Mouse (Mus musculus) E14TG2a.4 (cell line): ENCODE results near the gene Acvr1b.
A peak's percentile ranks its signal among the peaks of the same experiment; 100 is the strongest.

Source experiments
- H3K27me3 ChIP-seq: 2 replicates; pipeline ENCODE4 v1.6.1; 2014; ENCODE audit warnings: low read length, control low read depth; ENCODE audit not compliant: insufficient read depth
- H3K36me3 ChIP-seq: 2 replicates; pipeline ENCODE4 v1.6.1; 2014; ENCODE audit warnings: low read length, control low read depth; ENCODE audit not compliant: insufficient read depth
- H3K4me1 ChIP-seq: replicated peaks from 2 replicates; pipeline ENCODE4 v1.6.1; 2014; ENCODE audit warnings: low read depth, low read length, control low read depth
- H3K4me3 ChIP-seq: replicated peaks from 2 replicates; pipeline ENCODE4 v1.5.1; 2014; ENCODE audit warnings: mild to moderate bottlenecking, low read length
- H3K9me3 ChIP-seq: 2 replicates; pipeline ENCODE4 v1.6.1; 2014; ENCODE audit warnings: low read length, control low read depth
- CTCF ChIP-seq: conservative IDR thresholded peaks from 2 replicates; pipeline ENCODE4 v1.5.1; 2014; ENCODE audit warnings: low read length
- NANOG ChIP-seq: IDR thresholded peaks from 2 replicates; pipeline ENCODE4 v1.6.1; 2014; ENCODE audit warnings: borderline replicate concordance, low read length, mixed read lengths
- POU5F1 ChIP-seq: IDR thresholded peaks from 2 replicates; pipeline ENCODE4 v1.6.1; 2014; ENCODE audit warnings: low read length, borderline replicate concordance

The Acvr1b gene

DNA sequence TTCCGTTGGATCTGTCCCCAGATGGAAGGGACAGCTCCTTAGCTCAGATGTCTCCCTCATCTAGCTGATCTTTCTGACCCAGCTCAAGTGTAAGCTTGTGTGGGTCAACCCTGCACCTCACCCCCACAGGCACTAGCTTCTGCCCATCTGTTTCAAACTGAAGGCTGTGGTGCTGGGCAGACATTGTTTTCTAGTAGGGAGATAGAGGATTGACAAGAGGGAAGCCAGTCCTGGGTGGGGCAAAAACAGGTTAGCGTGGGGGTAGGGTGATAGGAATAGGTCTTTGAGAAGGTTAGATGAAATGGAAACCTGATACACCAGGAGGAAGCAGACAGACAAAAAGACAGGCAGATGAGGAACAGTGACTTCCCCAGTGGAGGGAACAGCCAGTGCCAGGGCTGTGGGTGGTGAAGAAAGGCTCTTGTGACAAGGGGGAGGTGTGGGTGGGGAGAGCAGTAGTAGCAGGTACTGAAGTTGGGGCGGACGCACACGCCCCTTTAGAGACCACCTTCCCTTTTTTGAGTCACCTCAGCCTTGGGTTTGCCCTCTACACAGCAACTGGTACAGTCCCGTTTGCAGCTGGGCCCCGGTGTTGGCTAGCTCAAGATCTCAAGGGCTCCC, 82.1 kb downstream of the Acvr1b start:
- H3K36me3 ChIP-seq, result peaks cover 25% of the 10 kb centered on the region
- H3K4me3 ChIP-seq, result peak overlapping the region; percentile 21
- H3K9me3 ChIP-seq, result no peaks in the 10 kb centered on the region
- H3K27me3 ChIP-seq, result no peaks in the 10 kb centered on the region
- H3K4me1 ChIP-seq, result peaks cover 77% of the 10 kb centered on the region
- TF ChIP-seq NANOG, result no peak
- TF ChIP-seq POU5F1, result no peak
- no peak for TF ChIP-seq CTCF

DNA sequence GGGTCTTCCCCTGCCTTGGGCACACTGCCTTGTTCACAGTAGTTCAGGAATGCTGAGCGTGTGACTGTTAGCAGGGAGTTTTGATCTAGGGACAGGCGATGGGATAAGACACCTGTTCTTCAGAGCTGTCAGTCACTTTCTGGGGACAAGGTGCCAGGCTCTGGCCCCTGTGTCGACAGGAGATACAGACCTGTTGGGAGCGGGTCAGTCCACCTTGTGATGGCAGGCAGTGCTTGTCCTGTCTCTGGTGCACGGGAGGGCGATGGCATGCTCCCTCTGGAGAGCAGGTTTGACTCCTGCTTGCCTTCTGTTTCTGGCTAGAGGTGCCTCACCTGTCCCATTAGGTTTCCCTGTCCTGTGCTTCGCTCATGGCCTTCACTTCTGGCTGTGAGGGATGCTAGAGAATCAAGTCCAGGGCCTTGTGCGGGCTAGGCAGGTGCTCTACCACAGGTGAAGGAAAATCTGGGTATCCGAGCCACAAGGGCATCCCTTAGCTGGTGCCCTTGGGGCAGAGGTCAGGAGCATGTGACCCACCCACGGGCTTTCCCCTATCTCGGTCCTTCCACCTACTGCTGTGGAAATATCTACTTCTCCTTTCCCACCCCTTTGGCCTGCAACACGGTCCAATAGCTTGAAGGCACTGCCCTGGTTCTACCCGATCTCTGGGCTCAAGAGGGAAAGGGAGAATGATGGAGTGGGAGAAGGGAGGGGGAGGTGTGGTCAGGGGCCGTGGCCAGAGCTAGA, 82.8 kb downstream of the Acvr1b start:
- no peaks in the 10 kb centered on the region for H3K9me3 ChIP-seq
- peaks cover 81% of the 10 kb centered on the region for H3K4me1 ChIP-seq
- H3K4me3 ChIP-seq, result peak overlapping the region; percentile 21; the same call in 1 of the 2 replicates
- no peaks in the 10 kb centered on the region for H3K27me3 ChIP-seq
- H3K36me3 ChIP-seq, result peaks cover 32% of the 10 kb centered on the region
- TF ChIP-seq POU5F1 (no peak), NANOG (no peak), CTCF (no peak)

DNA sequence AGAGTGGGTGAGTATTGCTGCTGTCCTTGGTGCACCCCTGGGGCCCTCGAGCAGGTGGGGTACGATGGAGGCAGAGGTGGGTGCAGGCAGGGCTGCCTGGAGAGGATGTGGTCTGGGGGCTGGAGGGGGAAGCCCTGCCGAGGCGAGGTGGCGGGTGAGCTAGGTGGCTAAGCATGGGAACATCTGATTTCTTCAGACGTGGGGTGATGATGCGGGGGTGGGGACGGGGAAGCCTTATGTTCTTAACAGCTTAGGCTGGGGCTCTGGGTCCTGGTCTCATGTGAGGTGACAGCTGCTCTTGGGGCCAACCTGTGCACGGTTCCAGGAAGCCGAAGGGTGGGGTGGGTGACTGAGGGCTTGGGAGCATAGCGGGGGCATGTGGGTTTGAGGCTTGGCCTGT, 84.6 kb downstream of the Acvr1b start:
- Histone ChIP-seq H3K9me3 (no peaks in the 10 kb centered on the region), H3K4me1 (peaks cover 90% of the 10 kb centered on the region), H3K36me3 (peaks cover 44% of the 10 kb centered on the region), H3K27me3 (no peaks in the 10 kb centered on the region), H3K4me3 (no peak overlapping the region)
- TF ChIP-seq NANOG (no peak), POU5F1 (no peak), CTCF (no peak)

DNA sequence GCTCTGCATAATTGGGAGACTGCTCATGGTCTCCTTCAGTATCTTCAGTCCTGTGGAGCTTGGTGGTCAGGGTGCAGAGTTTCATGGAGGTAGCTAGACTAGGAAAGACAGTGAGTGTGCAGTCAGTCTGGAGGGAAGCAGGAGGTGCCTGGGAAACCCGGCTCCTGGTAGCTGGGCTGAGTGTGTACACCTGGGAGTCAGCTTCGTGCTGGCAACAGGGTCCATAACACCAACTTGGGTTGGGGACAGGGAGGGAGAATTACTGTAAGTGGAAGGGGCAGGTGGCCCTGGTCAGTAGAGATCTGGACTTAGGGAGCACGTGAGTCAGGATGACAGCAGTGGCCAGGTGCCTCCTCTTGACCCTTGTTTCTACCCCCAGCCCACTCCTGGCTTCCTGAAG, 86.1 kb downstream of the Acvr1b start:
- Histone ChIP-seq H3K27me3 (no peaks in the 10 kb centered on the region), H3K9me3 (no peaks in the 10 kb centered on the region)

DNA sequence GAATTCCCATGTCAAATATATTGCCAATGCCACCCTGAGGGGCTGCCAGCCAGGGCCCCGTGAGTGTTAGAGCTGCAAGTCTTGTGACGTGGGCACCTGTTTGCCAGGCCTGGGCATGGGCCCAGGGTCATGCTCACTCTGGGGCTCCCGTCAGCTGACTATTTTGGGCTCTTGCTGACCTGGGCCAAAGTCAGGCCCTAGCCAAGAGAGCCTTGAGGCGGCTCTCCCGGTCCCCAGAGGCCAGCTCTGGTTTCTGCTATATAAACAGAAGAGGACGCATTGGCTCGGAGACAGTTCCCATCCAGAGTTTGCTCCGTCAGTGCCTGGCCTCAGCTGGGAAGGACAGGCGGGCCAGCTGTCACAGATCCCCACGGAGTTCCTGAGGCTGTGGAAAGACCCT, 86.5 kb downstream of the Acvr1b start:
- 0 out of 2 replicates have a peak overlapping the region, but pooled peaks have one; percentile 10 for H3K4me3 ChIP-seq
- H3K9me3 ChIP-seq, result no peaks in the 10 kb centered on the region
- H3K4me1 ChIP-seq, result peaks cover 95% of the 10 kb centered on the region
- no peaks in the 10 kb centered on the region for H3K27me3 ChIP-seq
- peaks cover 59% of the 10 kb centered on the region for H3K36me3 ChIP-seq
- TF ChIP-seq POU5F1, result no peak
- no peak for TF ChIP-seq NANOG
- TF ChIP-seq CTCF, result no peak

More for the DNA sequence above, 86.1 kb downstream of the Acvr1b start:
- no peak for TF ChIP-seq POU5F1
- no peak for TF ChIP-seq CTCF
- no peak overlapping the region for H3K4me3 ChIP-seq
- H3K36me3 ChIP-seq, result peaks cover 59% of the 10 kb centered on the region
- H3K4me1 ChIP-seq, result peaks cover 95% of the 10 kb centered on the region

DNA sequence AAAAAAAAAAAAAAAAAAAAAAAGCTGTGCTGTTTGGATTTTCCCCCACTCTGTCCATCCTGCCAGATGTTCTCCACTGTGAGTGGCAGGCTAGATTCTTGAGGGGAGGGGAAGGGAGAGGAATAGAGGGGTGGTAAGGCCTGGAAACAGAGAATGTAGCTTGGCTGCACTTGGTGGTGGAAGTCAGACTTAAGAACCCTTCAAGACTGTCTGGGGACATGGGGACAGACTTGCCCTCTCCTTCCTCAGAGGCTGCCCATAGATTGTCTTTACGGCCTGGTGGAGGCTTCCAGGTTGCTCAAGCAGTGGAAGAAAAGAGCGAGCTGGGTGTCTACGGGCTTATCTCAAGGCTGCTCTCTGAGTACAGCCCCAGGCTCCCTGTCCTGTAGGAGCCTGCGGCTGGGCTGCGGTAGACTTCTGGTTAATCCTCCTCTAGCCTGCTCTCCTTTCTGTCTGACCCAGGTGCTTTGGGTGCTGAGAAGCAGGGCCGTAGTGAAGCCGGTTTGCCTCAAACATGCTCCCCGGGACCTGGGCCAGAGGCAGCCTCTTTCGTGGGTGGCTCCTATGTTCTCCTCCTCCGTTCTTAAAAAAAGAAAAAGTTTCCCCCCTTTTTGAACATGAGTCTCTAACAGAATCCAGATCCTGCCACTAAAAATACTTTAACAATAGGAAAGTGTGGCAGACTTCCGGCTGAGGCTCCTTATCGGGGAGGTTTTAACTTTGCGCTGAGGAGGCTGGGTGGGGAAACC, 87.2 kb downstream of the Acvr1b start:
- Histone ChIP-seq H3K36me3 (peaks cover 59% of the 10 kb centered on the region), H3K4me1 (peaks cover 95% of the 10 kb centered on the region), H3K9me3 (no peaks in the 10 kb centered on the region), H3K4me3 (no peak overlapping the region; the same call in 1 of the 2 replicates), H3K27me3 (no peaks in the 10 kb centered on the region)
- TF ChIP-seq POU5F1 (no peak), NANOG (no peak), CTCF (no peak)

DNA sequence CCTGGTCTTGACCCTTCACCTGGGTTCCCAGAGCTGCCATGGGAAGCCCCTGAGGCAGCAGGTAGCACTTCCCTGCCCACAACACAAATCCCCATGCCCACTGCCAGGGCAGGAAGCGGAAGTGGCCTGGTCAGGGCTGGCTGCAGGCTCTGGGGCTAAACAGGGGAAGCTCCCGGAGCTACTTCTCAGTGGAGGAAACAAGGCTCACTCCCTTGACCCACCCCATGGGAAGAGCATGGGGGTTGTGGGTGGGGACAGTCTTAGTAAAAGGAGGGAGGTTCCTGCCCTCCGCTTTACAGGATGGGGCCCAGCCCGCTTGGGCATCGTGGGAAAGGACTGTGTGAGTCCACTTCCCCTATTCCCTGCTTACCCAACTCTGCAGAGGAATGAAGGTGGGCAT, 88.6 kb downstream of the Acvr1b start:
- no peaks in the 10 kb centered on the region for H3K27me3 ChIP-seq
- TF ChIP-seq POU5F1, result no peak
- no peak for TF ChIP-seq CTCF
- no peak for TF ChIP-seq NANOG
- no peaks in the 10 kb centered on the region for H3K9me3 ChIP-seq
- H3K36me3 ChIP-seq, result peaks cover 59% of the 10 kb centered on the region
- H3K4me3 ChIP-seq, result peak overlapping the region; percentile 20; the same call in 1 of the 2 replicates
- peaks cover 91% of the 10 kb centered on the region for H3K4me1 ChIP-seq
